Mouse (Mus musculus): Measurements from ENCODE around the gene Wbp4.
"Not testable (repeated sequence)": the region's sequence is repeated elsewhere in the genome, so short reads cannot be mapped to it uniquely, and the experiment has no call there.

The Wbp4 gene

DNA sequence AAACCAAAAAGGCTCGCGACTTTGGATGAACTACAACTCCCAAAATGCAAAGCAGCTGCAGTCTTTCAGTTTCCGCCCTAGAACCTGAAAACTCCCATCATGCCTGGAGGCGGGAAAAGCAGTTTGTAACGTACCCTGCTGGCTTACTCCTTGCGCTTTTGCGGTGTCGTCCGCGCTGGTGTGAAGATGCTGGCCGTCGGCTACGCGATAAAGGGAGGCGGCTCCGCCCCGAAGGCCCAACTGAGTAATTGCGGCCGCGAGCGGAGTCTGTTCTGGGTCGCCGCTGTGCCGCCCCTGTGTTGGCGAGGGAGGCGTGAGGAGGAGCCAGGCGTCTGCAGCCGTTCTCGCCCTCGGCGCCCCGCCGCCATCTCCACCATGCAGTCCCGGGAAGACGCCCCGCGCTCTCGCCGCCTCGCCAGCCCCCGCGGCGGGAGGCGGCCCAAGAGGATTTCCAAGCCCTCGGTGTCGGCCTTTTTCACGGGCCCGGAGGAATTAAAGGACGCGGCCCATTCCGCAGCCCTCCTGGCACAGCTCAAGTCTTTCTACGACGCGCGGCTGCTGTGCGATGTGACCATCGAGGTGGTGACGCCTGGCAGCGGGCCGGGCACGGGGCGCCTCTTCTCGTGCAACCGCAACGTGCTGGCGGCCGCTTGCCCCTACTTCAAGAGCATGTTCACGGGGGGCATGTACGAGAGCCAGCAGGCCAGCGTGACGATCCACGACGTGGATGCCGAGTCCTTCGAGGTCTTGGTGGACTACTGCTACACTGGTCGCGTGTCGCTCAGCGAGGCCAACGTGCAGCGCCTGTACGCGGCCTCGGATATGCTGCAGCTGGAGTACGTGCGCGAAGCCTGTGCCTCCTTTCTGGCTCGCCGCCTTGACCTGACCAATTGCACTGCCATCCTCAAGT is 29.4 kb downstream of the Wbp4 start, which contains the start of gene Kbtbd6:
Gene Kbtbd6 (plus strand): TSS at position 155 of the 910 bp plus-strand sequence.
- peak; percentile 97 for DNase-seq (ENCODE audit: low spot score)

DNA sequence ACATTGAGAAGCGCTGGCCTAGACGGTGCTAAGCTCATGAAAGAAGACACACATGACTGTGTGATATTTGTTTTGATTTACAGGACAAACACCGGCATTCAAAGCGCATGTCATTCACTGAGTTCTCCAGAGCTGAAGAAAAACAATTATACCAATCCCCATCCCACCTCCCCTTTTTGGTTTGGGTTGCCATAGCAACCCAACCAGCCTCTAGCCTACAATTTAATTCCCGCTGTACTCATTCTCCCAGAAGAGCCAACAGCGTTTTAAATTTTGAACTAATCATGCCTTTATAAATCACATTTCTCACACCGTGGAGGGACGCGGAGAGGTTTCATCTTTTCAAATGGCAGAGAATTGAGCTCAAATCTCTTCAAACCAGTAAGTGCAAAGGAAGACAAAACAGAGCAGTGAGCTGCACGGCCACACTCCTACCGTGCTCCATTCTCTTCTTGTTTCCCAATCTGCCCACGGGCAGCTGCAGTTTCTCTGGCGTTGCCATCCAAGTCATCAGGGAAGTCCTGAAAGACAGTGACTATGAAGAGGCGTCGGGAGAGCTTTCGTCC is 36.2 kb downstream of the Wbp4 start:
- peak; percentile 55 for DNase-seq (ENCODE audit: low spot score)

DNA sequence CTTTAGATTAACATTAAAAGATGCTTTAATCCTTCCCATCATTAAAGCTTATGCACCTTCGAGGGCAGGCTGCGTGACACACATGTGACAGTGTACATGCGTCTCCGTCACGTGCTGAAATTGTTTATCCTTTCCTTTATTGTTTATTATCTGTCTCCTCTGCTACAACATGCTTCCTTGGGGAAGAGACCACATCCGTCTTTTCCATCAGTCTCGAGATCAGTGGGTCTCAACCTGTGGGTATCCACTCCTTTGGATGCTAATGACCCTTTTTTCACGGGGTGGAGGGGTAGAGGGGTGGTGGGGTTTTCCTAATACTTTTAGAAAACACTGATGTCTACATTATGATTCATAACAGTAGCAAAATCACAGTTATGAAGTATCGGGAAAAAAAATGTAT is 36.7 kb downstream of the Wbp4 start:
- DNase-seq (ENCODE audit: low spot score): no peak

DNA sequence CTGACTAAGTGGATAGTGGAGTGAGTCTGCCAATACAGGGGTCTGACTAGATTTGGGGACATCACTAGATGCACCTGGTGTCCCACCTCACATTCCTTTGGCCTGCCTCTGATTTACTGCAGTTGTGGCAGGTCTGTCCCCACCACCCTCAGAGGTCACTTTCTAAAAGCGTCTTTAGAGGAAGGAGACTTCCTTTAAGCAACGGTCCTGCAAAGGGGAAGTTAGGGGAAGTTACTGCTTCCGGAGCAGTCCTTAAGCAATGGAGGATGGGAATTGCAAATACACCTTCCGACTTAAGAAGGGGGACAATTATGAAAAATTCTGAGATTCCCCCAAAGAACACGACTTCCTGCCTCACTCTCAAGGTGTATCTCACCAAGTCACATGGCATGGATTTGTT is 39.9 kb downstream of the Wbp4 start:
- no peak for DNase-seq (ENCODE audit: low spot score)

DNA sequence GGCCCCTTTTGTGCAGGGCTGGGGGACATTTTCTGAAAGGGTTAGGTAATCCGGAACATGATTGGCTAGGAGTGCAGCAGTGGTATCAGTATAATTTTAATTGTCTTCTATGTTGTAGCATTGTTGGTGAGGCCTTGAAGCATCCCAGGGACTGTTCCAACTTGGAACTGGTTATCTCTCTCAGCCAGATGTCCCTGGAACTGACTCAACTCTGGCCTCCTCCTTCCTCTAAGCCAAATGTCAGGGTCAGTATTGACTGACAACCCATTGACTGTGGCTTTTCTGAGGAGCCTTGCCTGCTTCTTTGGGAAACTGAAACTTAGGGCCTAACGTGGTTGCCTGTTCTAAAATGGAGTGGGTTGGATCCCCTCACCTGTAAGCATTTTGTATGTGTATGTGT is 40.7 kb downstream of the Wbp4 start:
- no peak for DNase-seq (ENCODE audit: low spot score)

DNA sequence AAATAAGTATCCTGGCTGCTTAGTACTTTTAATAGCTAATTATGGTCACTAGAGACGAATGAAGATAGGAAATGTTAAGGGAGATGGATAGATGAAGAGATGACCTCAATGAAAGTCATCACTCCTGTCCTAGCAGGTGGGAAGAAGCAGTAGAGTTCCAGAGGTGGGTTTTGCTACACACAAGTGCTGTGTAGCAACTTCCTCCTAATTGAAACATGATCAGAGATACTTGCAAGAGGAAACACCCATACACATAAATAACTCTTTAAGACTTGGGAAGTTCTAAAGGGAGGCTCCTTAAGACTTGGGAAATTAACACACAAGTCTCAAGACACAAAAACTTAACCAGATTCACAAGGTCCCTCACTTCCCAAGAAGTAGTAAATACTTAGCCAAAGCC is 47.3 kb downstream of the Wbp4 start:
- DNase-seq (ENCODE audit: low spot score): no peak

DNA sequence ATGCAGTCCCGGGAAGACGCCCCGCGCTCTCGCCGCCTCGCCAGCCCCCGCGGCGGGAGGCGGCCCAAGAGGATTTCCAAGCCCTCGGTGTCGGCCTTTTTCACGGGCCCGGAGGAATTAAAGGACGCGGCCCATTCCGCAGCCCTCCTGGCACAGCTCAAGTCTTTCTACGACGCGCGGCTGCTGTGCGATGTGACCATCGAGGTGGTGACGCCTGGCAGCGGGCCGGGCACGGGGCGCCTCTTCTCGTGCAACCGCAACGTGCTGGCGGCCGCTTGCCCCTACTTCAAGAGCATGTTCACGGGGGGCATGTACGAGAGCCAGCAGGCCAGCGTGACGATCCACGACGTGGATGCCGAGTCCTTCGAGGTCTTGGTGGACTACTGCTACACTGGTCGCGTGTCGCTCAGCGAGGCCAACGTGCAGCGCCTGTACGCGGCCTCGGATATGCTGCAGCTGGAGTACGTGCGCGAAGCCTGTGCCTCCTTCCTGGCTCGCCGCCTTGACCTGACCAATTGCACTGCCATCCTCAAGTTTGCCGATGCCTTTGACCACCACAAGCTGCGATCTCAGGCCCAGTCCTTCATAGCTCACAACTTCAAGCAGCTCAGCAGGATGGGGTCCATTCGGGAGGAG is 54.5 kb downstream of the Wbp4 start:
- not testable (repeated sequence) for DNase-seq (ENCODE audit: low spot score)

DNA sequence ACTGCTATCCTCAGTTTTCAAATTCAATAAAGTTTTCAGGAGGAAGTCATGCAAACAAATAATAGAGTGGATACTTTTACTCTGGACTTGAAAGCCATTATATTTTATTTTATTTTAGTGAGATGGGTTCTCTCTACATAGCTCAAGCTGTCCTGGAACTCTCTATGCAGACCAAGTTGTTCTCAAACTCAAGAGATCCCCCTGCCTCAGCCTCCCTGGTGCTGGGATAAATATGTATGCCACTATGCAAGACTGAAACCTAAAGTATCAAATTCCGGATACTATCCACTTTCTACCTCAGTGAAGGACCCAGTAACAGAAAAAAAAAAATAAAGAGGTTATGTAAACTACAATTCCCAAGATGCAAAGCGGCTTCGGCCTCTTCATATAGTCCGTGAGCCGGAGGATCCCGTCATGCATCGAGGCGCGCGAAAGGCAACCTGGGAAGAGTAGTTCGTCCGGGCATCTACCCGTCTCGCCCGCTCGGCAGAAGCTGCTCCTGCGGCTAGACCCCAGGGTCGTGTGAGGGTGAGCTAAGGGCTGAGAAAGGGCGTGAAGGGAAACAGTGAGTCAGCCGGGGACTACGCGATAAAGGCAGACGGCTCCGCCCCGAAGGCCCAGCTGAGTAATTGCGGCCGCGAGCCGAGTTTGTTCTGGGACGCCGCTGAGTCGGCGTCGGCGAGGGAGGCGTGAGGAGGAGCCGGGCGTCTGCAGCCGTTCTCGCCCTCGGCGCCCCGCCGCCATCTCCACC is 55.2 kb downstream of the Wbp4 start, which contains the start of gene Kbtbd7:
Gene Kbtbd7 (plus strand): TSS at position 533 of the 751 bp plus-strand sequence.
- peak; percentile 97 for DNase-seq (ENCODE audit: low spot score)

DNA sequence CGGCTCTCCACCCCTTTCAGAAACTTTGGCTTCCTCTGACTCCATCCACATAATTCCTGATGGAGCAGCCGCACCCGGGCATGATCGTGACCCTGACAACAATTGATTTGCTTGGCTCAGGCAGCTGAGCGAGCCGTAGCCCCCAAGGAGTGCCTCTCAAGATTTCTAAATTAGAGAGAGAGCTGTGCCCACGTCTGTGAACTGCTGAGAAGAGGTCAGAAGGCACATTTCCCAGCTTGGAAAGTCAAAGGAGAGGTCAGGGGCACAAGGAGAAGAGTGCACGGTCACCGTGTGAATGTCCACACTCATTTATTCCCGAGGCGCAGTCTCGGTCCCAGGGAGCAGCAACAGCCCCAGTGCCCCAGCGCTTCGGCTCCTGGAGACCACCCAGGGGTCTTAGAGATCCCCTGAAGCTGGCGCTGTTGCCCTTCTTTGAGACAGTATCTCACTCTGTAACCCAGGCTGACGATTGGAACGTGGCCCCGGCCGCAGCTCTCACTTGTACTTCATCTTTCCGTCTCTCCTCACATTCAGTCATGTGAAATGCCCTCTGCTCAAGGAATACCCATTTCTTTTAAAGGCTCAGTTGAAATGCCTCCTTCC is 61.1 kb downstream of the Wbp4 start:
- peak; percentile 63 for DNase-seq (ENCODE audit: low spot score)

DNA sequence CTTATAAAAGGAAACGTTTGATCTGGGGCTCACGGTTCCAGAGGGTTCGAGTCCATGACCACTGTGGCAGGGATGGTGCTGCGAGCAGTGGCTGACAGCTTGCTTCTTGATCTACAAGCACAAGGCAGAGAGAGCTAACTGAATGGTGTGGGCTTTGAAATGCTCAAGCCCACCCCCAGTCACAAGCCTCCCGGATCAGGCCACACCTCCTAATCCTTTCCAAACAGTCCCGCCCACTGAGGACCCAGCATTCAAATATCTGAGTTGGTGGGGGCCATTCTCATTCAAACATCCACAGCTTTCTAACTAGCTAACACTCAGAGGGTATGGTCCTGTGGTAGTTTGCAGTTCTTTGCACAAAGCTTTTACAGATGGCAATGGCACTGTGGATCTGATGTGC is 68.2 kb downstream of the Wbp4 start:
- DNase-seq (ENCODE audit: low spot score): no peak

DNA sequence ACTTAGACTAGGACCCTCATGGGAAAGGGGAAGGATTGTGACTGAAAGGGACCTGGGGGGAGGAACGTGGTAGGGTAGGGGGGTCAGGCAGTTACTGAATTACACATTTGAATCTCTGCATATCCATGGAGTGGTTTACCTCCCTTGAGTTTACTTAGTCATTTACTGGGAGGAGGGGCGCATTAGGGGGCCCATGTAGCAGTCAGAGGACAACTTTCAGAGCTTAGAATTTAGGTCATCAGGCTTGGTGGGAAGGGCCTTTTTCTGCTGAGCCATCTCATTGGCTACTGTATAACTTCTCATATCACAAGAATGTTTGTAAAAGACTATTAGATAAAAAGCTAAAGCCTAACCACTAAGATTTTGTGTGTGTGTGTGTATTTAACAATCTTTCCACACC is 70.7 kb downstream of the Wbp4 start:
- DNase-seq (ENCODE audit: low spot score): no peak

Measured in embryo, embryonic 10.5 days (tissue).